Mouse (Mus musculus) myocyte (in vitro differentiated cells): ENCODE measurements at regions not wholly inside any gene's neighbourhood (a gene's known extent, or its start where the extent isn't known, plus 50 kb on each side); places are given as distances from the start of the nearest gene placed in this dataset.

Experiments
- MAX ChIP-seq: IDR thresholded peaks from one replicate; pipeline ENCODE4 v1.6.1; 2011; ENCODE audit warnings: low read depth, mild to moderate bottlenecking, control low read depth
- MYOD1 ChIP-seq, 3 experiments: IDR thresholded peaks; one replicate each; pipeline ENCODE4 v1.6.1; 2011; ENCODE audit warnings: control low read depth in 2 of 3, low read depth in 2 of 3, mild to moderate bottlenecking in 2 of 3, moderate library complexity in 1 of 3; ENCODE audit not compliant: insufficient read length in 2 of 3, control insufficient read depth in 1 of 3
- POLR2A ChIP-seq: IDR thresholded peaks from one replicate; pipeline ENCODE4 v1.6.1; 2011; ENCODE audit warnings: low read depth, mild to moderate bottlenecking, control low read depth, moderate library complexity; ENCODE audit not compliant: insufficient read length
- POLR2AphosphoS2 ChIP-seq: IDR thresholded peaks from one replicate; pipeline ENCODE4 v1.6.1; 2011; ENCODE audit warnings: low read depth, control low read depth; ENCODE audit not compliant: insufficient read length
- REST ChIP-seq: IDR thresholded peaks from one replicate; pipeline ENCODE4 v1.6.1; 2011; ENCODE audit warnings: mild to moderate bottlenecking, control low read depth, moderate library complexity; ENCODE audit not compliant: insufficient read depth, insufficient read length
- SRF ChIP-seq: IDR thresholded peaks from one replicate; pipeline ENCODE4 v1.6.1; 2011; ENCODE audit warnings: low read depth; ENCODE audit not compliant: control insufficient read depth, insufficient read length
- TCF12 ChIP-seq: IDR thresholded peaks from one replicate; pipeline ENCODE4 v1.6.1; 2011; ENCODE audit warnings: mild to moderate bottlenecking, control low read depth; ENCODE audit not compliant: poor library complexity, insufficient read depth, severe bottlenecking
- USF1 ChIP-seq: IDR thresholded peaks from one replicate; pipeline ENCODE4 v1.6.1; 2011; ENCODE audit warnings: low read depth, mild to moderate bottlenecking, control low read depth, moderate library complexity

DNA sequence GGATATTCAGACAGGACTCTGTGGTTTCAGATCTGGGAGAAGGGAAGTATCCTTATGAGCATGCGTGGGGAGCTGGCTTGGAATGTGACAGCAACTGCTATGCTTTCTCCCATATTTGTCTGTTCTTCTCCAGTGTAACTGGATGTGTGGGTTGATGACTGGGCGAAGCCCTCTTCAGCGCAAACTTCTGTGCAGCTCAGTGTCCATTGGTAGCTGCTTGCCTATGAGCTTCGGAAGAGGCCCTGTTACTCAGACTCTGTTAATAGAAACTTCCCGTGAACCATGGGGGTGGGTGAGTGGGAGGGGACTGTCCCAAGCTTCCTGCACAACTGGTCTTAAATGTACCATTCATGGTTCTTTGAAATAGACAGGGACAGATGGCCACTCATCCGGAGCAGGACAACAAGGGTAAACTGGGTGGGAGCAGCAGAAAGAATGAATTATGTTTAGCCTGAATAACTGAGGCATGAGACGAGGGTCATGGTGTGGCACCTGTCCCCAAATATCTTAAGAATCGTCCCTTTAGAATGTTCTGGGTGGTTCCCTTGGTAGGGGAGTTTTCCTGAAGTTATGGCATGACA is 141.1 kb upstream of the Plxnc1 start:
- TF ChIP-seq MAX (no peak), POLR2A (peak; percentile 33), USF1 (no peak), SRF (peak; percentile 82), MYOD1 (IDR thresholded peaks at IDR 0.05; ENCODE audit: control insufficient read depth in 1 of 3, insufficient read length in 2 of 3, low read depth in 2 of 3) (peak; percentile 81 to 93 (median 88)), TCF12 (peak; percentile 80), REST (no peak), POLR2AphosphoS2 (no peak)
